Mouse (Mus musculus): ENCODE measurements around the gene Esrrg. TPM values are rescaled to one million over a fixed set of nuclear protein-coding genes. Genes with fewer than 3 reads are reported as not detected.

The Esrrg gene
- total and polyA plus RNA-seq, 3 experiments, result 0.01 TPM; not detected in 2

- TF ChIP-seq TAL1 (IDR thresholded peaks at IDR 0.05; ENCODE audit: low read length) (0 out of 2 replicates have a peak, but pooled peaks have one; percentile 22), TCF12 (IDR thresholded peaks at IDR 0.05; ENCODE audit: low read depth, low read length) (peak; percentile 63; the same call in 1 of the 2 replicates), EP300 (IDR thresholded peaks at IDR 0.05; ENCODE audit: low read depth in 1 of 2, low read length in 2 of 2) (peak in 1 of 2 experiments; percentile 62; a peak in 1 of 4 replicates), RCOR1 (IDR thresholded peaks at IDR 0.05; ENCODE audit: low read depth, low read length) (no peak), MEF2A (IDR thresholded peaks at IDR 0.05; ENCODE audit: extremely low read depth, insufficient replicate concordance, low read depth, low read length, poor library complexity, severe bottlenecking) (no peak), GATA1 (IDR thresholded peaks at IDR 0.05; ENCODE audit: low read depth, low read length) (peak; percentile 36; the same call in 1 of the 2 replicates), KAT2A (conservative IDR thresholded peaks at IDR 0.05; ENCODE audit: low read depth, low read length) (no peak), MYC (IDR thresholded peaks at IDR 0.05; ENCODE audit: low read depth, low read length) (no peak), BHLHE40 (IDR thresholded peaks at IDR 0.05; ENCODE audit: borderline replicate concordance, low read depth, low read length) (no peak)
- Histone ChIP-seq H3K79me2 (ENCODE audit: control insufficient read depth, insufficient read depth, low read length, poor library complexity) (no peaks in the 10 kb centered on the region; the same call in 1 of the 2 replicates), H3K9me3 (replicated peaks; ENCODE audit: insufficient read depth, low read length) (no peaks in the 10 kb centered on the region), H3K27ac (ENCODE audit: control insufficient read depth, low read depth, low read length) (peak overlapping the region; percentile 3; the same call in 1 of the 2 replicates), H3K36me3 (ENCODE audit: control insufficient read depth in 1 of 2, insufficient read depth in 2 of 2, low read length in 2 of 2) (peaks cover 0 to 47% of the 10 kb centered on the region in 2 experiments; a peak in 2 of 4 replicates), H3K27me3 (ENCODE audit: control insufficient read depth in 1 of 2, insufficient read depth in 2 of 2, low read length in 2 of 2) (no peaks in the 10 kb centered on the region), H3K4me1 (ENCODE audit: control insufficient read depth in 1 of 2, insufficient read depth in 2 of 2, low read length in 2 of 2) (peaks cover 26 to 29% of the 10 kb centered on the region in 2 experiments), H3K4me3 (ENCODE audit: control insufficient read depth in 1 of 2, insufficient read depth in 1 of 2, low read depth in 2 of 2, low read length in 2 of 2) (no peak overlapping the region), H3K9ac (ENCODE audit: control insufficient read depth, low read depth, low read length, poor library complexity, severe bottlenecking) (no peak overlapping the region)
- DNase-seq (ENCODE audit: low read depth, low spot score), result peak; percentile 29
Observed at GRCm38 (mm10) chr1:188152011-188152410, 543.4 kb downstream of the Esrrg start.

- peak overlapping the region in 1 of 2 experiments; percentile 32; a peak in 1 of 4 replicates for H3K4me3 ChIP-seq (ENCODE audit: control insufficient read depth in 1 of 2, insufficient read depth in 1 of 2, low read depth in 2 of 2, low read length in 2 of 2)
- TF ChIP-seq CHD1 (IDR thresholded peaks at IDR 0.05; ENCODE audit: low read depth, low read length), result no peak
- peak in 1 of 2 experiments; percentile 54; a peak in 2 of 4 replicates for TF ChIP-seq POLR2A (IDR thresholded peaks at IDR 0.05; ENCODE audit: control insufficient read depth in 1 of 2, insufficient read depth in 1 of 2, low read depth in 1 of 2, low read length in 2 of 2, poor library complexity in 1 of 2)
- TF ChIP-seq MXI1 (IDR thresholded peaks at IDR 0.05; ENCODE audit: low read depth, low read length), result peak; percentile 89
- TF ChIP-seq EP300 (IDR thresholded peaks at IDR 0.05; ENCODE audit: low read depth in 1 of 2, low read length in 2 of 2), result peak; percentile 18 to 71; a peak in 2 of 4 replicates
- TF ChIP-seq ELF1 (IDR thresholded peaks at IDR 0.05; ENCODE audit: low read depth, low read length), result no peak
- TF ChIP-seq MYB (IDR thresholded peaks at IDR 0.05; ENCODE audit: low read depth, low read length), result no peak
- TF ChIP-seq UBTF (IDR thresholded peaks at IDR 0.05; ENCODE audit: borderline replicate concordance, insufficient read depth, low read depth, low read length), result no peak
- TF ChIP-seq NELFE (IDR thresholded peaks at IDR 0.05; ENCODE audit: low read depth, low read length), result peak; percentile 22; the same call in 1 of the 2 replicates
- no peak for TF ChIP-seq NRF1 (IDR thresholded peaks at IDR 0.05; ENCODE audit: insufficient read depth, low read depth, low read length, poor library complexity, severe bottlenecking)
- TF ChIP-seq KAT2A (conservative IDR thresholded peaks at IDR 0.05; ENCODE audit: low read depth, low read length), result no peak
- TF ChIP-seq MYC (IDR thresholded peaks at IDR 0.05; ENCODE audit: low read depth, low read length), result peak; percentile 93
- no peak for TF ChIP-seq SMC3 (IDR thresholded peaks at IDR 0.05; ENCODE audit: low read depth, low read length)
- no peak for TF ChIP-seq MEF2A (IDR thresholded peaks at IDR 0.05; ENCODE audit: extremely low read depth, insufficient replicate concordance, low read depth, low read length, poor library complexity, severe bottlenecking)
- no peak for TF ChIP-seq GABPA (IDR thresholded peaks at IDR 0.05; ENCODE audit: low read depth, low read length)
- TF ChIP-seq POLR2AphosphoS5 (IDR thresholded peaks at IDR 0.05; ENCODE audit: borderline replicate concordance, low read depth, low read length), result no peak; the same call in 1 of the 2 replicates
- TF ChIP-seq MAFK (IDR thresholded peaks at IDR 0.05; ENCODE audit: borderline replicate concordance, low read depth, low read length), result no peak
- no peak for TF ChIP-seq JUND (IDR thresholded peaks at IDR 0.05; ENCODE audit: low read depth, low read length)
- TF ChIP-seq HCFC1 (IDR thresholded peaks at IDR 0.05; ENCODE audit: low read depth, low read length), result no peak
- TF ChIP-seq TAL1 (IDR thresholded peaks at IDR 0.05; ENCODE audit: low read length), result no peak
- TF ChIP-seq CTCF (IDR thresholded peaks at IDR 0.05 in 2 of 3, conservative IDR thresholded peaks at IDR 0.05 in 1 of 3; ENCODE audit: control insufficient read depth in 1 of 3, insufficient read depth in 1 of 3, low read depth in 2 of 3, low read length in 3 of 3, poor library complexity in 1 of 3, severe bottlenecking in 1 of 3), result no peak
- TF ChIP-seq RCOR1 (IDR thresholded peaks at IDR 0.05; ENCODE audit: low read depth, low read length), result no peak
- TF ChIP-seq ZMIZ1 (IDR thresholded peaks at IDR 0.05; ENCODE audit: low read depth, low read length), result 0 out of 2 replicates have a peak, but pooled peaks have one; percentile 29
- no peak for TF ChIP-seq ZNF384 (IDR thresholded peaks at IDR 0.05; ENCODE audit: low read depth, low read length)
- TF ChIP-seq RAD21 (IDR thresholded peaks at IDR 0.05; ENCODE audit: low read depth, low read length), result no peak
- TF ChIP-seq ZKSCAN1 (IDR thresholded peaks at IDR 0.05; ENCODE audit: low read depth, low read length), result no peak
- no peak for TF ChIP-seq MAZ (IDR thresholded peaks at IDR 0.05; ENCODE audit: low read depth, low read length)
Observed at GRCm38 (mm10) chr1:188153665-188154064, 545.1 kb downstream of the Esrrg start.

More at GRCm38 (mm10) chr1:188153665-188154064, 545.1 kb downstream of the Esrrg start:
- Histone ChIP-seq H3K36me3 (ENCODE audit: control insufficient read depth in 1 of 2, insufficient read depth in 2 of 2, low read length in 2 of 2) (peaks cover 0 to 51% of the 10 kb centered on the region in 2 experiments; a peak in 2 of 4 replicates), H3K79me2 (ENCODE audit: control insufficient read depth, insufficient read depth, low read length, poor library complexity) (no peaks in the 10 kb centered on the region; the same call in 1 of the 2 replicates), H3K27me3 (ENCODE audit: control insufficient read depth in 1 of 2, insufficient read depth in 2 of 2, low read length in 2 of 2) (no peaks in the 10 kb centered on the region), H3K27ac (ENCODE audit: control insufficient read depth, low read depth, low read length) (peak overlapping the region; percentile 83), H3K9ac (ENCODE audit: control insufficient read depth, low read depth, low read length, poor library complexity, severe bottlenecking) (peak overlapping the region; percentile 82), H3K4me1 (ENCODE audit: control insufficient read depth in 1 of 2, insufficient read depth in 2 of 2, low read length in 2 of 2) (peaks cover 29 to 45% of the 10 kb centered on the region in 2 experiments), H3K9me3 (replicated peaks; ENCODE audit: insufficient read depth, low read length) (no peaks in the 10 kb centered on the region)
- DNase-seq (ENCODE audit: low read depth, low spot score), result peak; percentile 75
